Mouse (Mus musculus): ENCODE measurements around the gene Olfr740.

Gene Olfr740

DNA sequence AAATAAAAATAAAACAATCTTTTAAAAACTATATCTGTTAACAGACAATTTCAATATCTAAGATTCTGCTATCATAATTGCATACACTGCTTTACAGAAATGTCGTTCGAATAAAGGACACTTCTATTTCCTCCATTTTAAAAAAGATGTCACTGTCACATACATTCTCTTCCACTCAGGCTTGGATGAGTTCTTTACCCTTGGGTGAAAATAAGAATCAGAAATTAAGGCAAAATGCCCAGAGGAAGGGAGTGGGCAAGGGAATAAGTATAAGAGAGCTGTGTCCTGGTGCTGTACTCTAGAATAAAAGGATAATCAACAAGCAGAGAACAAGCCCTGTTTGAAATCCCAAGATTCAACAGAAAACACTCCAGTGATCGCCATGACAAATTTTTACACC lies at the start of gene Olfr740:
Gene Olfr740 (plus strand): TSS at position 301 of the 400 bp plus-strand sequence.
- DNase-seq: no peak

- no peak for DNase-seq
Observed at GRCm38 (mm10) chr14:50407268-50407667, 38.1 kb upstream of the Olfr740 start, which contains the start of gene Olfr738. Gene Olfr738, plus strand, starts transcription at chr14:50407568.

GRCm38 (mm10) chr14:50418326-50418725 lies 27.0 kb upstream of the Olfr740 start, which contains the start of gene Olfr739:
Gene Olfr739, plus strand, starts transcription at chr14:50418626.
- no peak for DNase-seq

DNA sequence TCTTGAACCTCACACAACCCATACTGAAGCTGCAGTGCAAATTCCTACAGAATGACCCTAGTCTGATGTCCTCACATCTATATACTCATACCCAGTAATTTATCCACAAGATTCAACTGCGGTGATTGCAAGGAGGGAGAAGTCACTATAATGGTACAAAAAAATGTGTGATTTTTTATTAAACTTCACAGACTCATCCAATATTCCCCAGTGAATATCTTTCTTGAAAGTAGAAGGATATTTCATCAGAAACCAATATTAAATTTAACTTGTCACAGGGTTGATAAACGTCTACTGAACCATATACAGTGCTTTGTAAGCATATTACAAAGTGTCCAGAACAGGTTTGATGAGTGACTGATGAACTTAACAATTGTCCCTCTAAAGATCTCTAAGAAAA lies 27.1 kb downstream of the Olfr740 start, which contains the start of gene Olfr741:
Gene Olfr741 (plus strand): TSS at position 301 of the 400 bp plus-strand sequence.
- no peak for DNase-seq

- no peak for DNase-seq
Observed at GRCm38 (mm10) chr14:50478406-50478805, 33.1 kb downstream of the Olfr740 start.

GRCm38 (mm10) chr14:50503300-50503699 lies 58.0 kb downstream of the Olfr740 start, which contains the start of gene Olfr742:
Gene Olfr742, plus strand, starts transcription at chr14:50503600.
- no peak for DNase-seq

Data from cerebellum, adult 18-20 months (tissue).